Mouse (Mus musculus): ENCODE measurements at regions not wholly inside any gene's neighbourhood (a gene's known extent, or its start where the extent isn't known, plus 50 kb on each side); places are given as distances from the start of the nearest gene placed in this dataset.

DNA sequence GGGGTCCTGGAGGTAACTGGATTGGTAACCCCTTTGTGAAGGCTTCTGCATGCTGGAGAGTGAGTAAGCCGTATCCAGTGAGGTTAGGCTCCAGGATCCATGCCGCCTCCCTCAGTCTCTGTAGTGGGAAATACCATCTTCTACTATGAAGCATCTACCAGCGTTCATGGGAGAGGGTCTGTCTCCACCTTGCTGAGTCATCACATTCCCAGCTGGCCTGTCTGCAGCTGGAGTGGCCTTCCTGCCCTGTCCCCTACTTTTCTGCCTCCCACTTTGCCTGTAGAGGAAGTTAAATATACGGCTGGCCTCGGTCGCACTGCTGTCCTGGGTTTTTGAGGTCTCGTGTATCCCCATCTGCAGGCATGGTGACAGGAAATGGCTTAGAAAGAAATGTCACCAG is 78.0 kb upstream of the Sec14l1 start:
- DNase-seq: no peak

DNA sequence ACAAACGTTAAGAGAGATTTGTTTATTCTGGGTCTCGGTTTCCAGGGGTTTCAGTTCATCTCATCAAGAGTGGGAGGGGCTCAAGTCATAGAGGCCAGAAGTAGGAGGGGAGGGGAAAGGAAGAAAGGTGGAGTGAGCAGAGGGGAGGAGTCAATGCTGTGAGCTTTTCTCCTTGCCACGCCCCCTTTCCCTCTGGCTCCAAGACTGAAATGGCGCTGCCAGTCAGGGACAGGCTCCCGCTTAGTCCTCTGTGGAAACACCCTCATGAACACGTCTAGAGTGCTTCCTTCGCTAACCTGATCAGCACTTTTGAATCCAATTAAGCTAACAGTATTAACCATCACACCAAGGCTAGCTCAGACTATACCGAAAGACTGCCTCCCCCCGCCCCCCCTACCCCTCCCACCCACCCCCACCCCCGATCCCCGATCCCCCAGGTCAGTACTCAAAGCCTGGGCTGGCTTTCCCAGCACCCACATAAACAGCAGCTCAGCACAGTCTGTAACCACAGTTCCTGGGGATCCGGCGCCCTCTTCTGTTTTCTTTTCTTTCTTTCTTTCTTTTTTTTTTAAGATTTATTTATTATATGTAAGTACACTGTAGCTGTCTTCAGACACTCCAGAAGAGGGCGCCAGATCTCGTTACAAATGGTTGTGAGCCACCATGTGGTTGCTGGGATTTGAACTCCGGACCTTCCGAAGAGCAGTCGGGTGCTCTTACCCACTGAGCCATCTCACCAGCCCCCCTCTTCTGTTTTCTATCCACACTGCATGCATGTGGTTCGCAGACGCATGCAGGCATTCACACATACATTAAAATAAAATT is 76.5 kb upstream of the Sec14l1 start:
- peak; percentile 24 for DNase-seq

DNA sequence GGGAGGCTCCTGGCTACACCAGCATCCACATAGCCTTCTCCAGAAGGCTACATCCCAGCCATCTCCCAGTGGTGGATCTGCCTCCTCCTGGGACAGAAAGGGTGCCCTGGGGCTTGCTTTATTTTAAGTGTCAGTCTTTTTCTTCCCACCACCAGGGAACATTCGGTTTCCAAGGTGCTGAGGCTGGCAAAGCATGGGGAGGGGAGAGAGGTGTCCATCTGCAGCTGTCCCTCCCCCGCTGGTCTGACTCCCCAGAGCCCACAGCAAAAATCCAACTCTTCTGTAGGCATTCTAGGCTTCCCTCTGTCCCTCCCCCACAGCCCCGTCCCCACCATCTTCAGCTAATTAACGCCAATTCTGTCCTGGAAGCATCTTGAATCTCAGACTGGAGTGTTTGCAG is 74.1 kb upstream of the Sec14l1 start:
- no peak for DNase-seq

DNA sequence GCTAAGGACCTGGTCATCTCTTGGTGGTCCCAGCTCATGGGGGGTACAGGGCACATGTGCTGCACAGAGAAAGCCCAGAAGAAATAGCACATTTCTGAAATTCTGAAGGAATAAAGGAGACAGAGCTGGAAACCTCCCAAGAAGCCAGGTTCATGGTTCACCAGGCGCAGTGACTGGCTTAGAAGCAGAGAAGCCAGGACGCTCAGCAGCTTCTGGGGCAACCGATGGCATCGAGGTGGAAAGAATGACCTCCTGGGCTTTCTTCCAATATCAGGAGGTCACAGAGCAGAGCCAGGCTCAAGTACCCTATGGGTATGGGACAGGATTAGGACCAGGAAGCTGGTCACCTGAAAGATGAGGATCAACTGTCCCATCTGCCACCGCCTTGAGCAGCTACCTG is 72.6 kb upstream of the Sec14l1 start:
- no peak for DNase-seq

DNA sequence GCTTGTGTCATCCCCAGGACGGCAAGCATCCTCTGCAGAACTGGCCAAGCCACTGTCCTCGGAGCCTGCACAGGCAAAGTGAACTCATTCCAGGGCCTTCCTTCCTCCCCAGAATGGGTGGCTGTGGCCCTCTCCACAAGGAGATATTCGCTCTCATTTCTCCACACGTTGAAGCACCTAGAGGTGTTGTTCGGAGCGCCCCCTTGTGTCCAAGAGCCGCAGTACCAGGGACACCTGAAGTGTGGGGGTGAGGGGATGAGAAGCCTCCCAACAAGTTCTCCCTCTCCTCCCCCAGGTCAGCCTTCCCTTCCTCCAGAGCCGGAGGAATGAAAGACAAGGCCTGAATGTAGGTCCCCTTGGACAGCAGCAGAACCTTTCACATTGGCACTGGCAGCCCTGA is 71.4 kb upstream of the Sec14l1 start:
- peak; percentile 76 for DNase-seq

DNA sequence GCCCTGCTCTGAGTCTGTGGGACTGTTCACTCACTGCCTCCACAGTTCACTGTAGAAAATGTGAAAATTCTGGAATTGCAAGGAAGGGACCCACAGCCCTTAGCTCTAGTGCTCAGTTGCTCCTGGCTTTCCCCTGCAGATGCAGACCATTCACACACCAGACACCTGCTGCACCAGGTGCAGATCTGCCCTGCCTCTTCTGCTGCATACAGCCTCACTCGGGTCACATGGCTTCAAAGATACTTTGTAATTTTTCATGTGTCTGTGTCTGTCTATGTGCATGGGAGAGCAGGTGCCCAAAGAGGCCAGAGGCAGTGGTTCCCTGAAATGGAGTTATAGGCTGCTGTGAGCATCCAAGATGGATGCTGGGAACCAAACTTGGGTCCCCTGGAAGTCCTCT is 70.2 kb upstream of the Sec14l1 start:
- no peak for DNase-seq

DNA sequence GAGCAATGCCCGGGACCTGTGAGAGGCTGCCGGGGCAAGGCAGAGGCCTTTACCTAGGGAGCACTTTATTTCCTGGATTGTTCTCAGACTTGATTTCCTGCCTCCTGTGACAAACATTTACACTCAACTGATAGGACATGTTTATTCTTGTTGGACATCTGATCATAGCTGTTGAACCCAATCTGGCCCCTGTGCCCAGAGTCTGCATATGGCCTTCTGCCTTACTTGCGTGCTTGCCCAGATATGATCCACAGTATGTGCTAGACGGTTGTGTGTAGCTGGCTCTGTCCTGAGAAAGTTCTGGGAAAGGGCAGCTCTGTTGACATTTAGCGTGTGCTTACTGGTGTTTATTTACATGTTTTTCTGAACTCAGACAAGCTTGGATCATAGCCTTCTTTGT is 68.3 kb upstream of the Sec14l1 start:
- no peak for DNase-seq

DNA sequence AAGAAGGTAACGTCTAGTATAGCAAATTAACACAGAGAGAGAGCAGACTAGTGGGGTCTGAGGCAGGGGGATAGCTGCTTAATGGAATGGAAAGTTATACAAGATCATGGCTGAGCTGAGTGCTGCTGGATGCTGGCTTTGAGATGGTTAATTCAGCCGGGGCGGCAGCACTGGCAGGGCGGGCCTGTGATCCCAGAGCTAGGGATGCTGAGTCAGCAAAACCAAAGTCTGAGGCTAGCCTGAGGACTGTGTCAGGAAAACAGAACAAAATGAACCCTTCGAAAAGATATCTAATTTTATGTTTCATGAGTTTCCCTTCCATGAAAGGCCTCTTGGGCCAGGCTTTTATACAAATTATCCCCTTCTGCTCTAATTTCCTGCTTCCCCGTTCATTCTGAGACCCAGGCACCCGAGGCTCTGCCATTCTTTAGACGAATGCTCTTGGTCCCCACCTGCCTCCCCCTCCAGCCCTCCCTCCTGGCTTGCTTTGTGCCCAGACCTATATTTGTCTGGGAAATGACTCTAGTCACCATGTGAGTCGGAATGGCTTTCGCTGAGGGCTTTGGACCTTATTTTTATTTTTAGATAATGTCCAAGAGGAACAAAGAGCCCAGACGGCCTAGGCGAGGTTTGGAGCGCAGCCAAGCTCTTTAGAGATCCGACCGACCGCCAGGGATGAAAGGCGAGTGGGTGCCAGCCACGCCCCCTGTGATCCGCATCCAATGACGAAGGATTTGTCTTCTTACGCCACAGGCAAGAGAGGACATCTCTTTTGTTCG is 67.6 kb upstream of the Sec14l1 start:
- DNase-seq: peak; percentile 69

DNA sequence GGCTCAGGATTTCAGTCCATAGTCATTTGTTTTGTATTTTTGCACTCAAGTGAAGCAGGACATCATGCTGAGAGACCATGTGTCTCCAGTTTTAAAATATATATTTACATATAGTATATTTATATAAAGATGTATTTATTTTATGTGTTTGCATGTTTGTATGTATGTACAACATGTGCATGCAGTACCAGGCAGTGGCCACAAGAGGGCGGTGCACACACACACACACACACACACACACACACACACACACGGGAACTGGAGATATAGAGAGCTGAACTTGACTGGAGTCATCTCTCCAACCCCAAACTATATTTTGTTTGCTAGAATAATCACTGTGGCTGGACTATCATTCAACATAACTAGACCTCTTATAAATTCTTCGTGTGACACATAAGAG is 66.1 kb upstream of the Sec14l1 start:
- DNase-seq: no peak

DNA sequence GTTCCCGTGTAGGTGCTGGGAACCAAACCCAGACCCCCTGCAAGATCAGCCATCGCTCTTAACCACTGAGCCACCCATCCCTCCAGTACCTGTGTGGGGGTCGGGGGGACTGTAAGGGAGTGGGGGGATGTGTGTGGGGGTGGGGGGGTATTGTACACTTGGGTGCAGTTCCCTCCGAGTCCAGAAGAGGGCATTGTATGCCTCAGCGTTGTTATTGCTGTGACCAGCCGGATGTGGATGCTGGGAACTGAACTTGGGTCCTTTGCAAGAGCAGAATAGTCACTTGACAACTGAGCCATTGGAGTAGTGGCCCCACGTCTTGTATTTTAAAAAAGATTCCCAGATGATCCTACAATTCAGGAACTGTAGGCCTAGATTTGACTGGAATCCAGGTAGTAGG is 64.2 kb upstream of the Sec14l1 start:
- no peak for DNase-seq

DNA sequence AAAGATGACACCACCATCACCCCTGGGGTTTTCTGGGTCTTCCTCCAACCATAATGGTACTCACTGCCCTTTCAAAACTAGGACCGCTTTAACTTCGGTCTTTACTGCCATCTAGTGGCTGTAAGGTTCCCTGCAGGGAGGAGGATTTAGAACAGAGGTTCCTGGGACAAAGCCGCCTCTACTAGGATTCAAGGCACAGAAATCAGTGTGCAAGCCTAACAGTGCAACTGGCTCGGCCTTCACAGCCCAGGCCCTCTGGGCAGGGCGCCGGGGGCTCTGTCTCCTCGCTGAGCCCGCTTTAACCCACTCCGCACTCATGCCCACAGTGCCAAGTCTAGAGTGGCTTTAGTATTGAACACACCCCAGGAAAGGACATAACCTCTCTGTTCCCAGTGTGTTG is 58.0 kb upstream of the Sec14l1 start:
- peak; percentile 74 for DNase-seq

DNA sequence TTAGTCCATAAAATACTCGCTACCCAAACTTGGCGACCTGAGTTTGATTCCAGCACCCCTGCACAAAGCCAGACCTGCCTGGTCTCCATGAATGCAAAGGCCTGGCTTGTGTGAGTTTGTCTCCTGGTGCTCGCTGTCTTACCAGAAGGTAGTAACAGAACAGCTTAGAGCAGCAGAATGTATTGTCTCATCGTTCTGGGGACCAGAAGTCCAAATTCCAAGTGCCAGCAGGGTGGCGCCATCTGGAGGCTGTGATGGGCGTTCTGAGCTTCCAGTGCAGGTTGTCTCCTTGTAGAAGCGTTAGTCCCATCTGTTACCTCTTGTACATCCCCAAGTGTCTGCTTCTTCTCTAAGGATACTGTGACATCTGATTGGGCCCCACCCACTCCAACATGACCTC is 57.5 kb upstream of the Sec14l1 start:
- peak; percentile 14 for DNase-seq

DNA sequence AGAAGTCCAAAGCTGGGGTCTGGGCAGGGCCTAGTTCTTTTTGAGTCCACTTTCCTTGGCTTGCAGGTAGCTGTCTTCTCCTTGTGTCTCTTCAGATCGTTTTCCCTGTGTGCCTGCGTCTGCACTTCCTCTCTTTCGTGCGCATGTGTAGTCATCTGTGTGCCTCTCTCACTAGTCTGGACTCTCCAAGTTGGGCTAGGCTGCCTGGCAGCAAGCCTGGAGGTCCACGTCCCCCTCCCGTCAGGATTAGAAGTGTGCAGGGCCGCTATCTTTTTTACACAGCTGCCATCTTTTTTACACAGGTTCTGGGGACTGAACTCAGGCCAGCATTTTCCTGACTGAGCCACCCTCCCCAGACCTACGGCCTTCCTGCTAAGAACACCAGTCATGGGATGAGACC is 55.8 kb upstream of the Sec14l1 start:
- no peak for DNase-seq

DNA sequence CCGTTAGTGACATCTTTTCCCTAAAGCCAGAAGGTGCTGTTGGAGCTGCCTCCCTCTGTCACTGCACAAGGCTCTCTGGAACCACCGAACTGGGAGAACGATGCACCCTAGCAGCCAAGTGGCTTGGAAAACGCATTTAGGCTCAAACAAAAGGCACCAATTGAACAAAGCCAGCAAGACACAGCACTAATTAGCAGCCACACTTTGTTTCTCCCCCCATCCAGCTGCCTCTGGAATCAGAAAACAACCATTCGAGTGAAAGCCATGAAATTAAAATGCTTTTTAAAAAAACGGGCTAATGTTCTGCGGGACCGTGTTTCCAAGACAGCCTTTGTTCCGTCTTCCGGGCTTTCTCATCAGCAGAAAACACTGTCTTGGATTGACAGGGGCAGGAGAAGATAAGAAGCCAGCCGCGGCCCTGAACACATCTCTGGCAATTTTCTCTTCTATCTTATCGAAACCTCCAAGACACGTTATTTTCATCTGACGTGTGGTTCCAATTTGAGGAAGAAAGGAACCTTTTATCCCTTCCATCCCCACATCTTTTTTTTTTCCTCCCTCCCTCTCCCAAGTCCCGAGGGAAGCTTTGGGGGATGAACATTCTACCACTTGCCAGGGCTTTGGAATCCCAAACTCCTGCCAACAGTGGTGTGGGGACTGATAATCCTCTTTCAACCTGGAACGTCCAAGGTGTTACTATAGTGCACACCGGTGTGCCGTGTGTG is 54.8 kb upstream of the Sec14l1 start:
- DNase-seq: no peak

DNA sequence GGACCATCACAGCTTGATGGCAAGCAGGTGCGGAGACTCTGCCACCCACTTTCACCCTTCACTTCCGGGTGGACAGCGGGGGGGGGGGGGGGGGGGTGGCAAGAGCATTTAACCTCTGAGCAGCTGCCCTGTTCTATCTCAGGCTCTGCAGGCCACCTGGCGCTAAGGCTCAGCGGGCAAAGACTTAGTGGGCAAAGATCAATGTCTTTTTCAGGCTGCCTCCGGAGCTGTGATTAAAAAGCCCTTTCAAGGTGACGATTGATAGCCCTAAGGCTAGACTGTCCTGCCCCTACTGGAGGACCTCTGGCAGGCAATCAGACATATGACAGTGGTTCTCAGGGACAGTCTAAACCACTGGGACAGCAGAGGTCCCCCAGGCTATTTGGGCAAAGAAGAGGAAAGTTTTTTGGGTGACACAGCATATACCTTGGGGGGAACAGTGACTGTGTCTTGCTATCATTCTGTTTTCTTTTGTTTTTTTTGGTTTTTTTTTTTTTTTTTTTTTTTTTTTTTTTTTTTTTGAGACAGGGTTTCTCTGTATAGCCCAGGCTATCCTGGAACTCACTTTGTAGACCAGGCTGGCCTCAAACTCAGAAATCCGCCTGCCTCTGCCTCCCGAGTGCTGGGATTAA is 54.1 kb upstream of the Sec14l1 start:
- DNase-seq: no peak

DNA sequence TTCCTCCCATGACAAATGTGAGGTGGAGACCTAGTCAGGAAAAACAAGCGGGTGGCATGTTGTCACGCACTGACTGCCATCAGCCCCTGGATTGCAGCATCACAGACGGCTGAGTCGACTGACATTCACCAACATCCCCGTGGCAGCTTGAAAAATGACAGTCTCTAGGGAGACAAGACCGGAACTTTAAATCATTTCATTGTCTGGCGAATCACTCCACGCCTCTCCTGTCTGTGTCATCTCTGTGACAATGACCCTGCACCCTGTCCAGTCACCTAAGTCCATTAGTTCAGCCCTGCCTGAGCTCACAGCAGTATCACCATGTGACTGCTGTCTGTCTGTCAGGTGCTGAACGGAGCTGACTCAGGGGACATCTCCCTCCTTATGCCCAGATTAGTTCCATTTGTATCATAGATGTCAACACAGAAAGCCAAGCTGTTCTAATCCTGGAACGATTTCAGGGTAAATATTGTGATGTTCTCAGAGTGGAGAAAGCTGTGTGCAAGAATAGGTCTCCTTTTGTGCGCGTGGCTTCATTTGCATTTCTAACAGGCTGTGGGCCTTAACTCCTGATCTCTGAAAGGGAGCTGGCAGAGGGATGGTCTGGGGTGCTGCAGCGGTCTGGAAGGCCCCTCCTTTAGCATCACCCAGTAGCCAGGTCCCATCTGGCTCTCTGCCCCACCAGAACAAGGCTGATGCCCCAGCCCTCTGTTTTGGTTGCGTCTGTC is 52.0 kb upstream of the Sec14l1 start:
- no peak for DNase-seq
